Mouse (Mus musculus) v-Abl transformed pro-B cells (cell line): ENCODE data around the gene Rsbn1l.
"Not testable (repeated sequence)": the region's sequence is repeated elsewhere in the genome, so short reads cannot be mapped to it uniquely, and the experiment has no call there.

ENCODE experiments used
- in situ Hi-C, 2 experiments: fragments of 400-800 bp; cut with MboI; formaldehyde crosslinking; loops; one replicate each; pipeline ENCODE4 v1.15.1; 2025; ENCODE audit not compliant: unreplicated experiment in 2 of 2

Rsbn1l gene

DNA sequence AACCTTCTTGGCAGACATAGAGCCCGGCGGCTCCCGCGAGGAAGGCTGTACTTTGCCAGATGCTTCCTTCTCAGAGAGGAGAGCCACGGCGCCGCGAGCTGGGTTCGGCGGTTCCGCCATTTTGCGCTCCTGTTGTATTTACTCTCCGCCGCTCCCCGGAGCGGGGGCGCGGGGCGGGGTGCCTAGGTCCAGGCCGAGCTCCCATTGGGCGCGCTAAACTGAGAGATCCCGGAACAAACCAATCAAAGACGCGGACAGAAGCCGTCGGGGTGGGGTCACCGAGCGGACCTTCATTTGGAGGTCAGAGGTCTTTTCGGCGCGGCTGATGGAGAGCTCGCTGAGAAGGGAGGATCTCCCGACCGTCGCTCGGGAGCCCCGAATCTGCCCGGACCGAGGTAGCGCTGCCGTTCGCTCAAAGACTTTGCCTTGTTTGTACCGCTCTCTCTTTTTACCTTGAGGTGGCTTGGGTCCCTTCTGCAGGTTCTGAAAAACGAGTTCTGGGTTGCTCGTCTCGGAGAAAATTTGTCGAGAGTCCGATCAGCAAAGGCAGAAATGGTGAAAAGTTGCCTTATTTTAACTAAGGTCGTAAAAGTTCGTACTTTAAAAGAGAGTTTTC lies 4.4 kb downstream of the Rsbn1l start:
- in situ Hi-C loops, result loop anchor here in 1 of 2 experiments (5.0 to 10.0 kb wide), 2 partner anchors 84 to 833 kb away; partner anchors contain the start of genes Dnajc2 and Psmc2

- in situ Hi-C loops, result loop anchor here in 1 of 2 experiments (5.0 to 10.0 kb wide), 2 partner anchors 84 to 834 kb away; partner anchors contain the start of genes Dnajc2 and Psmc2
Observed at GRCm38 (mm10) chr5:20950855-20951650, 5.1 kb downstream of the Rsbn1l start.

DNA sequence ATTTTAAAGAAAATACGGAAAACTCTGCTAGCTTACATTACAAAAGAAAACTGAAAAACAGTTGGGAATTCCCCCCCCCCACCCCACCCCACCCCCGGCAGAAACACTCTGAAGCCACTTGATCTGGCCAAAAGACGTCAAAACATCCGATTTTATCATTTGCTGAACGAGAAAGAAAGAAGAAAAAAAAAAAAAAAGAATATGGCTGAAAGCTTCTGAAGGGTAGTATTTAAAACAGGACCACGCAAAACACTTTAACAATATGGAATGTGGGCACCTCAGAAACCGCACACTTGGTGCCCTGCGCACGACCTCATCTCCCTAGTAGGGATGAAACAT lies 5.7 kb downstream of the Rsbn1l start:
- in situ Hi-C loops, result loop anchor here in 1 of 2 experiments (5.0 to 10.0 kb wide), 2 partner anchors 83 to 834 kb away; partner anchors contain the start of genes Dnajc2 and Psmc2

GRCm38 (mm10) chr5:20950093-20950492 lies 6.1 kb downstream of the Rsbn1l start:
- in situ Hi-C loops, result loop anchor here in 1 of 2 experiments (5.0 to 10.0 kb wide), 2 partner anchors 83 to 835 kb away; partner anchors contain the start of genes Dnajc2 and Psmc2

GRCm38 (mm10) chr5:20946906-20947305 lies 9.3 kb downstream of the Rsbn1l start:
- in situ Hi-C loops, result no loop called here

- in situ Hi-C loops, result no loop called here
Observed at GRCm38 (mm10) chr5:20944961-20945748, 11.0 kb downstream of the Rsbn1l start.

DNA sequence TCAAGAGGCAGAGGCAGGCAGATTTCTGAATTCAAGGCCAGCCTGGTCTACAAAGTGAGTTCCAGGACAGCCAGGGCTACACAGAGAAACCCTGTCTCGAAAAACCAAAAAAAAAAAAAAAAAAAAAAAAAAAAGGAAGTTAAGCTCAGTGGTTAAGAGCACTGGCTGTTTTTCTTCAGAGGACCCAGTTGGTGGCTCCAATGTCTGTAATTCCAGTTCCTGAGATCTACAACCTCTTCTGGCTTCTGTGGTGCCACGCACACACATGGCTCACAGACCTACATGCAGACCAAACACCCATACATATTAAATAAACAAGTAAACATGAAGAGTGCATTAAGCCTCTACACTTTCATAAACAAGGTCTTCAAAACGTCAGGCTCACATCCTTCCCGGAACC lies 12.4 kb downstream of the Rsbn1l start:
- in situ Hi-C loops, result not testable (repeated sequence)

- in situ Hi-C loops, result no loop called here
Observed at GRCm38 (mm10) chr5:20942523-20942922, 13.7 kb downstream of the Rsbn1l start.

GRCm38 (mm10) chr5:20941205-20941604 lies 15.0 kb downstream of the Rsbn1l start:
- in situ Hi-C loops, result no loop called here

GRCm38 (mm10) chr5:20940696-20941095 lies 15.5 kb downstream of the Rsbn1l start:
- in situ Hi-C loops, result no loop called here

- in situ Hi-C loops, result no loop called here
Observed at GRCm38 (mm10) chr5:20940040-20940571, 16.1 kb downstream of the Rsbn1l start.

DNA sequence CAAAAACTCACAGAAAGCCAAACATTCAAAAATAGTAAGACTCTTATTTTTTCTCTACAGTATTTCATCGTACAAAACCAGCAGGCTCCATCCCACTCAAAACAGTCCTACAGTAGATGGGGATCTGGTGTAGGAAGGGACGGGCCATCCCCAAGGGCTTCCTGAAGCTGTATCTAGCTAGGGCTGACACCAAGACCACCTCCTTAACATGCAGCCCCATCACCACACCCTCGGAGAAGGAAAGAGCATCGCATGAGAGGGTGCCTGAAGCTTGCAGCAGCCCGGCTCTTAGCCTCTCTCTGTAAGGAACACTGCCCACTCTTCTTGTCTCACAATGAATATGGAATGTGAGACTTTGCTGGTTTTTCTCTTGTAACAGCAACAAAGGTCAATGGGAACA lies 17.7 kb downstream of the Rsbn1l start:
- in situ Hi-C loops, result loop anchor here in 1 of 2 experiments (10.0 kb wide), 1 partner anchor 476 kb away; no protein-coding TSS in a partner anchor

DNA sequence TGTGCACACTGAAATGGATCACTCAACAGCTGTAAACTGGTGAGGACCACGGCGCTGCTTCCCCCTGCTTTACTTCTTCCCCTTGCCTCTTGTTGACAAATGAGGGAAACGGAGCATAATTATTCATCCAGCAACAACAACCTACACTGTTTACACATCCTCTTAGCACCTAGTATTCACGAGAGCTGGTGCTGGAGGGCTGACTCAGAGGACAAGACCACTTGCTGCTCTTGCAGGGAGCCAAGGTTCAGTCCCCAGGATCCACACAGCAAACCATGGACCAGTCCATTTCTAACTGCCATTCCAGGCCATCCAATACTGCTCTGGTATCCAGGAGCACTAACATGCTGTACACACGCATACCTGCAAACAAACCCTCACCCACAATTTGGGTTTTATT lies 20.3 kb downstream of the Rsbn1l start:
- in situ Hi-C loops, result loop anchor here in 1 of 2 experiments (10.0 kb wide), 1 partner anchor 479 kb away; no protein-coding TSS in a partner anchor

- in situ Hi-C loops, result loop anchor here in 1 of 2 experiments (10.0 kb wide), 1 partner anchor 482 kb away; no protein-coding TSS in a partner anchor
Observed at GRCm38 (mm10) chr5:20932585-20932984, 23.6 kb downstream of the Rsbn1l start.

DNA sequence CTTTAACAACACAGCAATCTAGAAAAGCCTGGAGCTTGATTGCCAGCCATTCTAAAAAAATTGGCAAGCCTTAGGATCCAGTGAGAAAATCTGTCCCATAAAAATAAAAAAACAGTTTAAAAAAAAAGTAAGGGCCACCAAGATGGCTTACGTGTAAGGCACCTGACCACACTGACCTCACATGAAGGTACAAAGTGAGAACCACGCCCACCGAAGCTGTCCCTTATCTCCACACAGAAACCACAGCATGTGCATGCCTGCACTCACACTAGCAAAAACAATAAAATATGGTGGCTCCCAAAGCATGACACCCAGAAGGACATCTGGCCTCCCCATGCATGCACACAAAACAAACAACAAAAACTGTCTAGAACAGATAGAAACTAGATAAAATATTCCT lies 24.9 kb downstream of the Rsbn1l start:
- in situ Hi-C loops, result loop anchor here in 1 of 2 experiments (10.0 kb wide), 1 partner anchor 484 kb away; no protein-coding TSS in a partner anchor

DNA sequence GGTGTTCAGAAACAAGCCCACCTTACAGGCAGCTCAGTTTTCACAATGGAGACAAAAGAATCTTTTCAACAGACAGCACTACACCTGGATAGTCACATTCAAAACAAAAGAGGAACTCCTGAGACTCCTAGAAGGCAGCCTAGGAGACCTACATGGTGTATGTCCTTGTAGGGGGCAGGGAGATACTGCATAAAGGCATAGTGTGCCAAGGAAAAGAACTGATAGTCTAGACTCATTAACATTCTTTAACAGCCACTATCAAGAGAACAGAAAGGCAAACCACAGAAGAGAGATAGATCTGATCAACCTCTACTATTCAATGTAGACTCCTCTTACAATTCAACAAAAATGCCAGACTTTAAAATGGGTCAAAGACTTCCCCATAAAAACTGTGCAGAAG lies 25.8 kb downstream of the Rsbn1l start:
- in situ Hi-C loops, result loop anchor here in 1 of 2 experiments (10.0 kb wide), 1 partner anchor 484 kb away; no protein-coding TSS in a partner anchor

DNA sequence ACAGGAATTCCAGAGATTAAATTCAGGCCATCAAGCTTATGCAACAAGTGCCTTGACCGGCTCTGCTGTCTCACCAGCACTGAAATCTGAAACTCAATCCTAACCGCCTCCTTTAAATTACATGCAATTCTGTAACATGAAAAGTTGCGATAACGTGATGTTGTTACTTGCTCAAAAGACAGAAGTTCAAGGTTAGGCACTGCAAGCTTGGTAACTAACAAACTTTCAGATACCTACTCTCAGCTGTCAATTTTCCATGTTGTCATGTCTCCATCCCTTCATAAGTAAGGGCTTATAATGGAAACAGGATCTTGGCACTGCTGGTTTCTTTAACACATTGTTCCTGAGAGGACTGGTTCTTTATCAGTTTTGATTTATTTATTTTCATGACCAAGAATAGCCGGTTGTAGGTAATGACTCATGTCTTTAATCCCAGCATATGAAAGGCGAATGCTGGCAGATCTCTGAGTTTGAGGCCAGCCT lies 26.5 kb downstream of the Rsbn1l start:
- in situ Hi-C loops, result loop anchor here in 1 of 2 experiments (10.0 kb wide), 1 partner anchor 485 kb away; no protein-coding TSS in a partner anchor

DNA sequence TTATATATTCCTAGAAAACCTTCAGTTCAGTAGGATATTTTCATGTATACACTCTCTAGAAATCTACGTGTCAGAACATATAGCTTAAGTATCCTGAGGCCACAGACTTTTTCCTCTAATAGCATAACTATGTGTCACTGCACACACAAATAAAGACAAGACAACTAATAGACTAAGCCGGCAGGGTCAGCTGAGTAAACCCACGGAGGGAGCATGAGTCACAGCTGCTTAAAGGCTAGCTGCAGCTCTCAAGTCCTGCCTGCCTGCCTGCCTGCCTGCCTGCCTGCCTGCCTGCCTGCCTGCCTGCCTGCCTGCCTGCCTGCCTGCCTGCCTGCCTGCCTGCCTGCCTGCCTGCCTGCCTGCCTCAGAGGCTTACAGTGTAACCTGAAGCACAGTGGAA lies 30.7 kb downstream of the Rsbn1l start:
- in situ Hi-C loops, result no loop called here

DNA sequence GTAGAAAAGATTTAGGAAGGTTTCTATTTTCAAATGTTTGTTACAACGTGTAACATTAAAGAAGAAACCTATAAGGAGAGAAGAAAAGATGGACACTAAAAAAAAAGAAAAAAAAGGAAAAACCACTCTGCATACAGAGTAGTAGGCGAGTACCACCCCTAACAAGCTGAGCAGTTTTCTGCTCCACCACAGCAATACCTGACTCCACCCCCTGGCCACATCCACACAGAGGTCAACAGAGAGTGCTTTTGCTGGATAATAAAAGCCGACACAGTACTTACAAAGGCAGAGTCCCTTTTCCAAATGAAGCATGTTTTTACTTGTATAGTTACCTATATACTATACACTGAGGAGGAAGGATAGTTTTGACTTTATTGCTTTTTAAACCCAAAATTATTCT lies 31.6 kb downstream of the Rsbn1l start:
- in situ Hi-C loops, result no loop called here

DNA sequence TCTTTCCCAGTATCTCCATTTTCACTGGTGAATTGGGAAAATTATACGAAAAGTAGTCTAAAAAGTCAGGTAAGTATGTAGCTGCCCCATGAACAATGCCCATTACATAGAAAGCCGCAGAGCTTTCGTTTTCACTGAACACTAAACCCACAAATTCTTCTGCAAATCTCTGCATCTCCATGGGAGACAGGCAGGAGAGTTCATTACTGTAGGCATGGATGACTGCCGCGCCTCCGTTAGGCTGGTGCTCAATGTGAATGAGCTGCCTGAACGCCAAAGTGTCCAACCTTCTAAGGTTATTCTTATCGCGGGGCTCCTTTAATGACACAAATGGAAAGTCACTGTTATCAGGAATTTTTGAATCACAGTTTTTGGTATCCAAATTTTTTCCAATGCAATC lies 36.6 kb downstream of the Rsbn1l start:
- in situ Hi-C loops, result loop anchor here (10.0 kb wide), 3 partner anchors 125 to 335 kb away; partner anchors contain the start of gene Ptpn12 (in 1 of the 2)
